Mouse (Mus musculus) heart, embryonic 12.5 days (tissue): ENCODE measurements around the gene Nipal4. TPM values are rescaled to one million over a fixed set of nuclear protein-coding genes. Genes with fewer than 3 reads are reported as not detected.

ENCODE experiments used
- ATAC-seq: fragments of 200-750 bp; cut with Nextera tagmentation; 2 replicates; pipeline ENCODE4 v1.8.0; 2017; ENCODE audit warnings: moderate TSS enrichment, moderate library complexity; ENCODE audit not compliant: insufficient number of reproducible peaks, low FRiP score
- H3K27ac ChIP-seq: fragments of 300-500 bp; sonication (generic); 2 replicates; pipeline ENCODE4 v1.5.1; 2016; ENCODE audit warnings: mild to moderate bottlenecking, moderate library complexity; ENCODE audit not compliant: poor library complexity, severe bottlenecking
- H3K27me3 ChIP-seq: fragments of 300-500 bp; sonication (generic); replicated peaks from 2 replicates; pipeline ENCODE4 v1.6.1; 2016; ENCODE audit warnings: mild to moderate bottlenecking, moderate library complexity
- H3K36me3 ChIP-seq: fragments of 300-500 bp; sonication (generic); 2 replicates; pipeline ENCODE4 v1.6.1; 2016; ENCODE audit warnings: mild to moderate bottlenecking, moderate library complexity
- H3K4me1 ChIP-seq: fragments of 300-500 bp; sonication (generic); replicated peaks from 2 replicates; pipeline ENCODE4 v1.6.1; 2016; ENCODE audit warnings: mild to moderate bottlenecking
- H3K4me2 ChIP-seq: fragments of 300-500 bp; sonication (generic); 2 replicates; pipeline ENCODE4 v1.6.1; 2016; ENCODE audit warnings: mild to moderate bottlenecking, moderate library complexity
- H3K4me3 ChIP-seq: fragments of 300-500 bp; sonication (generic); 2 replicates; pipeline ENCODE4 v1.5.1; 2016; ENCODE audit warnings: mild to moderate bottlenecking
- H3K9ac ChIP-seq: fragments of 300-500 bp; sonication (generic); 2 replicates; pipeline ENCODE4 v1.6.1; 2016; ENCODE audit warnings: mild to moderate bottlenecking, moderate library complexity
- H3K9me3 ChIP-seq: fragments of 300-500 bp; sonication (generic); replicated peaks from 2 replicates; pipeline ENCODE4 v1.6.1; 2016; ENCODE audit warnings: mild to moderate bottlenecking, moderate library complexity
- WGBS: fragments of 180-500 bp; shearing (Covaris S2); methylation state at CpG from one replicate; pipeline ENCODE4 v1.1.7; 2016; 5-methylcytosine and 5-hydroxymethylcytosine counted together
- polyA plus RNA-seq: library from polyadenylated mRNA; unstranded; fragments of >200 nt; fragmentation: Nextera tagmentation; extraction: Ambion mirVana; gene quantifications from 2 replicates; pipeline ENCODE4 v1.2.1, GENCODE M21; 2016

Gene Nipal4
- polyA plus RNA-seq, 1 experiment from 2014 or later: 22.9 TPM

- H3K36me3 ChIP-seq: peaks cover 86% of the 10 kb centered on the region
- no peak overlapping the region for H3K27ac ChIP-seq
- H3K27me3 ChIP-seq: no peaks in the 10 kb centered on the region
- H3K4me3 ChIP-seq: no peak overlapping the region
- H3K4me1 ChIP-seq: peaks cover 12% of the 10 kb centered on the region
- no peak overlapping the region for H3K4me2 ChIP-seq
- no peak for ATAC-seq
- H3K9ac ChIP-seq: no peak overlapping the region
- H3K9me3 ChIP-seq: no peaks in the 10 kb centered on the region
- 86% methylated on average over 11 of the region's 11 CpGs for WGBS
These were observed 39.4 kb downstream of the Nipal4 start for GRCm38 (mm10) chr11:46126827-46127410.

- Histone ChIP-seq H3K27ac (no peak overlapping the region), H3K9ac (no peak overlapping the region), H3K4me2 (no peak overlapping the region), H3K36me3 (peaks cover 86% of the 10 kb centered on the region), H3K4me3 (no peak overlapping the region), H3K9me3 (no peaks in the 10 kb centered on the region), H3K27me3 (no peaks in the 10 kb centered on the region), H3K4me1 (peaks cover 15% of the 10 kb centered on the region)
- ATAC-seq: no peak
- WGBS: 84% methylated on average over 7 of the region's 7 CpGs
These were observed 40.0 kb downstream of the Nipal4 start for GRCm38 (mm10) chr11:46126317-46126716.

GRCm38 (mm10) chr11:46125835-46126229 is 40.5 kb downstream of the Nipal4 start:
- no peak overlapping the region for H3K4me2 ChIP-seq
- no peak overlapping the region for H3K27ac ChIP-seq
- H3K9ac ChIP-seq: no peak overlapping the region
- H3K4me3 ChIP-seq: no peak overlapping the region
- peaks cover 15% of the 10 kb centered on the region for H3K4me1 ChIP-seq
- H3K9me3 ChIP-seq: no peaks in the 10 kb centered on the region
- no peak for ATAC-seq
- H3K27me3 ChIP-seq: no peaks in the 10 kb centered on the region
- WGBS: 88% methylated on average over 7 of the region's 7 CpGs
- peaks cover 88% of the 10 kb centered on the region for H3K36me3 ChIP-seq

- Histone ChIP-seq H3K27ac (no peak overlapping the region), H3K9me3 (no peaks in the 10 kb centered on the region), H3K36me3 (peaks cover 87% of the 10 kb centered on the region), H3K9ac (no peak overlapping the region), H3K4me3 (no peak overlapping the region), H3K4me2 (no peak overlapping the region), H3K27me3 (no peaks in the 10 kb centered on the region), H3K4me1 (peaks cover 9% of the 10 kb centered on the region)
- 89% methylated on average over 12 of the region's 12 CpGs for WGBS
- ATAC-seq: no peak
These were observed 41.0 kb downstream of the Nipal4 start for GRCm38 (mm10) chr11:46125093-46125834.

- no peak for ATAC-seq
- peaks cover 5% of the 10 kb centered on the region for H3K4me1 ChIP-seq
- no peak overlapping the region for H3K4me2 ChIP-seq
- peaks cover 93% of the 10 kb centered on the region for H3K36me3 ChIP-seq
- no peak overlapping the region for H3K9ac ChIP-seq
- H3K9me3 ChIP-seq: no peaks in the 10 kb centered on the region
- no peaks in the 10 kb centered on the region for H3K27me3 ChIP-seq
- no peak overlapping the region for H3K4me3 ChIP-seq
- WGBS: 88% methylated on average over 8 of the region's 8 CpGs
- H3K27ac ChIP-seq: no peak overlapping the region
These were observed 42.9 kb downstream of the Nipal4 start for GRCm38 (mm10) chr11:46123328-46123866.

GRCm38 (mm10) chr11:46122875-46123274 is 43.4 kb downstream of the Nipal4 start:
- Histone ChIP-seq H3K27me3 (no peaks in the 10 kb centered on the region), H3K9ac (no peak overlapping the region), H3K4me1 (peaks cover 5% of the 10 kb centered on the region), H3K4me3 (no peak overlapping the region), H3K4me2 (no peak overlapping the region), H3K36me3 (peaks cover 93% of the 10 kb centered on the region), H3K27ac (no peak overlapping the region), H3K9me3 (no peaks in the 10 kb centered on the region)
- no peak for ATAC-seq
- 87% methylated on average over 4 of the region's 4 CpGs for WGBS

- no peak overlapping the region for H3K4me3 ChIP-seq
These were observed 44.6 kb downstream of the Nipal4 start for GRCm38 (mm10) chr11:46121666-46122065.

GRCm38 (mm10) chr11:46120084-46120483 is 46.2 kb downstream of the Nipal4 start:
- Histone ChIP-seq H3K4me3 (no peak overlapping the region), H3K4me1 (peaks cover 5% of the 10 kb centered on the region; the same call in 1 of the 2 replicates), H3K36me3 (peaks cover 92% of the 10 kb centered on the region), H3K27me3 (no peaks in the 10 kb centered on the region), H3K27ac (no peak overlapping the region), H3K4me2 (no peak overlapping the region), H3K9ac (no peak overlapping the region), H3K9me3 (no peaks in the 10 kb centered on the region)
- ATAC-seq: no peak
- 92% methylated on average over 10 of the region's 10 CpGs for WGBS

More at GRCm38 (mm10) chr11:46121666-46122065, 44.6 kb downstream of the Nipal4 start:
- Histone ChIP-seq H3K36me3 (peaks cover 90% of the 10 kb centered on the region), H3K4me1 (peaks cover 5% of the 10 kb centered on the region; the same call in 1 of the 2 replicates), H3K9me3 (no peaks in the 10 kb centered on the region), H3K9ac (no peak overlapping the region), H3K27ac (no peak overlapping the region), H3K27me3 (no peaks in the 10 kb centered on the region), H3K4me2 (no peak overlapping the region)
- WGBS: 56% methylated on average over 4 of the region's 4 CpGs
- no peak for ATAC-seq

GRCm38 (mm10) chr11:46119624-46120023 is 46.7 kb downstream of the Nipal4 start:
- H3K36me3 ChIP-seq: peaks cover 92% of the 10 kb centered on the region
- WGBS: 42% methylated on average over 4 of the region's 4 CpGs
- H3K4me2 ChIP-seq: no peak overlapping the region
- H3K9ac ChIP-seq: no peak overlapping the region
- peaks cover 5% of the 10 kb centered on the region; the same call in 1 of the 2 replicates for H3K4me1 ChIP-seq
- H3K4me3 ChIP-seq: no peak overlapping the region
- no peak overlapping the region for H3K27ac ChIP-seq
- ATAC-seq: no peak
- no peaks in the 10 kb centered on the region for H3K27me3 ChIP-seq
- H3K9me3 ChIP-seq: no peaks in the 10 kb centered on the region

- no peak for ATAC-seq
- Histone ChIP-seq H3K4me1 (peaks cover 11% of the 10 kb centered on the region; the same call in 1 of the 2 replicates), H3K9ac (no peak overlapping the region), H3K4me3 (no peak overlapping the region), H3K27ac (no peak overlapping the region), H3K27me3 (no peaks in the 10 kb centered on the region), H3K4me2 (no peak overlapping the region), H3K36me3 (peaks cover 90% of the 10 kb centered on the region), H3K9me3 (no peaks in the 10 kb centered on the region)
- WGBS: 87% methylated on average over 2 of the region's 2 CpGs
These were observed 49.8 kb downstream of the Nipal4 start for GRCm38 (mm10) chr11:46116510-46116909.

GRCm38 (mm10) chr11:46115411-46116173 is 50.7 kb downstream of the Nipal4 start:
- Histone ChIP-seq H3K4me1 (peaks cover 10% of the 10 kb centered on the region), H3K4me3 (no peak overlapping the region), H3K27me3 (no peaks in the 10 kb centered on the region), H3K9me3 (no peaks in the 10 kb centered on the region), H3K27ac (no peak overlapping the region), H3K36me3 (peaks cover 86% of the 10 kb centered on the region), H3K9ac (no peak overlapping the region), H3K4me2 (no peak overlapping the region)
- 77% methylated on average over 9 of the region's 9 CpGs for WGBS
- no peak for ATAC-seq
